Mouse (Mus musculus): ENCODE measurements at regions not wholly inside any gene's neighbourhood (a gene's known extent, or its start where the extent isn't known, plus 50 kb on each side); places are given as distances from the start of the nearest gene placed in this dataset.
"Not testable (repeated sequence)": the region's sequence is repeated elsewhere in the genome, so short reads cannot be mapped to it uniquely, and the experiment has no call there.

- no peak for DNase-seq
Observed at GRCm38 (mm10) chr12:16374331-16374996, 236.3 kb downstream of the Lpin1 start.

- DNase-seq: no peak
Observed at GRCm38 (mm10) chr12:16370061-16370460, 240.7 kb downstream of the Lpin1 start.

- no peak for DNase-seq
Observed at GRCm38 (mm10) chr12:16362341-16362740, 248.4 kb downstream of the Lpin1 start.

GRCm38 (mm10) chr12:16358831-16359230 is 251.9 kb downstream of the Lpin1 start:
- DNase-seq: no peak

GRCm38 (mm10) chr12:16354711-16355110 is 256.1 kb downstream of the Lpin1 start:
- no peak for DNase-seq

GRCm38 (mm10) chr12:16351751-16352150 is 259.0 kb downstream of the Lpin1 start:
- no peak for DNase-seq

GRCm38 (mm10) chr12:16349310-16349709 is 261.5 kb downstream of the Lpin1 start:
- no peak for DNase-seq

- no peak for DNase-seq
Observed at GRCm38 (mm10) chr12:16344021-16344420, 266.7 kb downstream of the Lpin1 start.

- not testable (repeated sequence) for DNase-seq
Observed at GRCm38 (mm10) chr12:16342030-16342429, 268.7 kb downstream of the Lpin1 start.

GRCm38 (mm10) chr12:16331456-16331855 is 279.3 kb downstream of the Lpin1 start:
- DNase-seq: no peak

- DNase-seq: no peak
Observed at GRCm38 (mm10) chr12:16329129-16329528, 281.6 kb downstream of the Lpin1 start.

GRCm38 (mm10) chr12:16320536-16321402 is 290.0 kb downstream of the Lpin1 start:
- DNase-seq: no peak

- no peak for DNase-seq
Observed at GRCm38 (mm10) chr12:16308101-16308500, 302.7 kb downstream of the Lpin1 start.

- DNase-seq: no peak
Observed at GRCm38 (mm10) chr12:16304701-16305377, 305.9 kb downstream of the Lpin1 start.

GRCm38 (mm10) chr12:16285061-16285460 is 325.7 kb downstream of the Lpin1 start:
- no peak for DNase-seq

GRCm38 (mm10) chr12:16279146-16279545 is 331.6 kb downstream of the Lpin1 start:
- no peak for DNase-seq

- no peak for DNase-seq
Observed at GRCm38 (mm10) chr12:16277567-16278332, 333.0 kb downstream of the Lpin1 start.

GRCm38 (mm10) chr12:16277144-16277543 is 333.6 kb downstream of the Lpin1 start:
- no peak for DNase-seq

GRCm38 (mm10) chr12:16276301-16276700 is 334.5 kb downstream of the Lpin1 start:
- DNase-seq: no peak

- no peak for DNase-seq
Observed at GRCm38 (mm10) chr12:16272441-16272840, 338.3 kb downstream of the Lpin1 start.

GRCm38 (mm10) chr12:16270876-16271275 is 339.9 kb downstream of the Lpin1 start:
- no peak for DNase-seq

- no peak for DNase-seq
Observed at GRCm38 (mm10) chr12:16269706-16270105, 341.1 kb downstream of the Lpin1 start.

Data from spleen, adult 18-20 months (tissue).